Mouse (Mus musculus) ovary, adult 18-20 months (tissue): Measurements from ENCODE around the gene Cnr2.

Experiments used
- DNase-seq: peaks from one replicate; pipeline ENCODE4 v3.0.0; 2022; ENCODE audit warnings: low spot score, mixed read lengths

The Cnr2 gene

GRCm38 (mm10) chr4:135895071-135895571, at the start of gene Cnr2:
Cnr2 (plus strand) TSS chr4:135895394.
- DNase-seq = no peak

GRCm38 (mm10) chr4:135847581-135847980, 47.6 kb upstream of the Cnr2 start:
- DNase-seq = peak; percentile 63

DNA sequence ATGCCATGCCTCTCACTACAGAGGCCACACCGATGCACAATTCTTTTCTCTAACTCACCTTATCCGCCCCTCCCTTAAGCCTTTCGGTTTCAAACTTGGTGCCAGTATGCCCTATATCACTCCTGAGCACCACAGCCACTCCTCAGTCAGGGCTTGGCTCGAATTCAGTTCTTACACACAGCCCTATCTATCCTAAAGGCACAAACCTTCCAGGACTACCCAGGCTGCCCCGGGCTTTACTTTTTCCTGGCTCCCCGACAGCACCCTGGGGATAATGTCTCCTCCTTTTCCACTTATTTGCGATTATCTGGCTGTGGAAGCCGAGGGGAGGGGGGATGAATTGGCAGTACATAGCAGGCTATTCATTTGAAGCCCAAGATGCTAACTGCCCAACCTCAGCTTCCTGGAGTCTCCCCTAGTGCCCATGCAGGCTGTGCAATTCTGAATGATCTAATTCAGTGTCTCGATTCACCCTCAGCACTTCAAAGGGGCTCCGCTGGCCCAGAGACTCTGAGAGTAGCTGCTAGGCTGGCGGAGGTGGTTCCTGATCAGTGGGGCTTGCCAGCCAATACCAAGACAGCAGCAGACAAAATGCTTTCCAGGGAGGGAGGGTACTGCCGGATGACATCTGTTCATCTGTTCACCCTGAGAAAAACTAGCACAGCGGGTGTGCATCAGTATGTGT, 44.6 kb upstream of the Cnr2 start:
- no peak for DNase-seq

- DNase-seq = no peak
Observed at GRCm38 (mm10) chr4:135851942-135852341, 43.3 kb upstream of the Cnr2 start.

DNA sequence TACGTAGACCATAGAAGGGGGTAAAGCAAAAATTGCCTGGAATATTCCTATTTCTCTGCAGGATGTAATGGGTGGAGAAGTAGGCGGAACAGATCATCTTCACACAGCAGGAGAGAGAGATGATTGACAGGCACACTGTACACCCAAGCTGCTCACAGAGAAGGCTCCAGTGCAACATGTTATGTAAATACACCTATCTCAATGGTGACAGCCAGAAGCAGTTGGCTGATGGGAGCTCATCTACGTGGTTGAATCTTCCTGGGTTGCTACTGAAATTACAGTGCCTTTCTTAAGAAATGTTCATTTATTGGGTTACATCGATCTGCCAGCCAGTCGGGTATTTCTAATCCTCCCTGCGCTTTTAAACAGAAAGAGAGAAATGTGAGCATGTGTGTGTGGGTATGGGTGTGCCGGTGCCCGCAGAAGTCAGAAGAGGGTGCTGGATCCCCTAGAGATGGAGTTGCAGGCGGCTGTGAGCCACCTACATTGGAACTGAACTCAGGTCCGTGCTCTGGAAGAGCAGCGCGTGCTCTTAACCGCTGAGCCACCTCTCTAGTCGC, 41.1 kb upstream of the Cnr2 start:
- no peak for DNase-seq

DNA sequence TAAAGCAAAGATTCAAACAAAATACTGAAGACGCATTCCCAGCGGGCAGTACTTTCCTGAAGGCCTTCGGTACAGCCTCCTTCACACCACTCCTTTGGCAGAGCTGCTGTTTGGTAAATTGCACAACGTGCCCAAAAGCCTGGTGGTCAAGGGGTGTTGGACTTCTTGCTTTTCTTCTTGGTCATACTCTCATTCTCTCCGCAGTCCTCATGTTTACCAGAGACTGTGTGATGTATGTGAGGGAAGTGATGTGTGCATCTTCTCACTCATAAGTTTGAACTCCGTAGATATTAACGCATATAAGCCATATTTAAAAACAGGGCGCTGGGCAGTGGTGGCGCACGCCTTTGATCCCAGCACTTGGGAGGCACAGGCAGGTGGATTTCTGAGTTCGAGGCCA, 40.6 kb upstream of the Cnr2 start:
- DNase-seq = no peak

DNA sequence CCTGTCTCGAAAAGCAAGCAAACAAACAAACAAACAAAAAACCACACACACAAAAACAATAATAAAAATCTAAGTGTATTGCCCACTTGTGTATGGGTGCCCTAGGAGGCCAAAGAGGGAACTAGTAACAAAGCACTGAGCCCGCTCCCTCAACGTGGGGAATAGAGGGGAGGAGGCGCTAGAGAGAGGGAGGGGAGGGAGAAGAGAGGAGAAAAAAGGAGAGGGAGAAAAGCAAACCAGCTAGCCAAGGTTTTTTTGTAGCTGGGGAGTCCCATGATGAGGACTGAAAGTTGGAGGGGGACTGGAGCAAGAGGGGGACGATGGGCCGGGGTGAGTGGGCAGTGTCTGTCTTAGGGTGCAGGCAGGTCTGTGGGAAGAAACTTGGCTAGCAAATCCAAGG, 40.1 kb upstream of the Cnr2 start:
- DNase-seq = no peak

- peak; percentile 96 for DNase-seq
Observed at GRCm38 (mm10) chr4:135855536-135856222, 39.5 kb upstream of the Cnr2 start, which contains the start of gene Srsf10. Srsf10 (plus strand) TSS chr4:135855747.

DNA sequence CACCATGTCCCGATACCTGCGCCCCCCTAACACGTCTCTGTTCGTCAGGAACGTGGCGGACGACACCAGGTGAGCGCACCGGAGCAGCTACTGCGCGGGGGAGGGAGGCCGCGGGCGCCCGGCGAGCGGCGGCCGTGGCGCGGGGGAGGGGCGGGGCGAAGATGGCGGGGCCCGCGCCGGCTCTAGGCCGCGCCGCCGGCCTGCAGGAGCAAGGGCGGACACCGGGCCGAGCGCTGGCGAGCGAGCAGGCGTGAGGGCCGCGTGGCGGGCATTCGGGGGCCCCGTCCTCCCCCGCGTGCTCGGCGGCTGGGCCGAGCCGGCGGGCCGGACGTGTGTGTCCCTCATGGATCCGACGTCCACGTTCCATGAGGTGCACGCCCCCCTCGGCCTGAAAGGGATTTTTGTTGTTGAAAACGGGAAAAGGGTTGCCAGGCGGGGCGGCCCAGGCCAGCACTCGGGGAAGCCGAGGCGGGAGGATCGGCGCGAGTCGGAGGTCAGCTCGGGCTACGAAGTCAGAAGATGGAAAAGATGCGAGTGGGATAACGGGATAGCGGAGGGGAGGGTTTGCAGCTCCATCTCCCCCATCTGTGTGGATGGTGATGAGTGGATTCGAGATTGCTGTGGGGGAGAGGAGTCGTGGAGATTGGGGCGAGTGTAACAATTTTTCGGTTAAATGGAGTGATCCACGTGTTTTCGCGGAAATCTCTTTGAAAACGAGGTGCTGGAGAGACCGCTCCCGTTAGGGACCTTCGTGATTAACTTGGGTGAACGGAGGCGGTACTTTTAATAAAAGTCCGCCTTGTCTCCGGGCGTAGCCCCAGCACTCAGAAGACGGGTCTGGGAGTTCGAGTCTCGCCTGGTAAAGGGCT, 38.7 kb upstream of the Cnr2 start:
- no peak for DNase-seq

DNA sequence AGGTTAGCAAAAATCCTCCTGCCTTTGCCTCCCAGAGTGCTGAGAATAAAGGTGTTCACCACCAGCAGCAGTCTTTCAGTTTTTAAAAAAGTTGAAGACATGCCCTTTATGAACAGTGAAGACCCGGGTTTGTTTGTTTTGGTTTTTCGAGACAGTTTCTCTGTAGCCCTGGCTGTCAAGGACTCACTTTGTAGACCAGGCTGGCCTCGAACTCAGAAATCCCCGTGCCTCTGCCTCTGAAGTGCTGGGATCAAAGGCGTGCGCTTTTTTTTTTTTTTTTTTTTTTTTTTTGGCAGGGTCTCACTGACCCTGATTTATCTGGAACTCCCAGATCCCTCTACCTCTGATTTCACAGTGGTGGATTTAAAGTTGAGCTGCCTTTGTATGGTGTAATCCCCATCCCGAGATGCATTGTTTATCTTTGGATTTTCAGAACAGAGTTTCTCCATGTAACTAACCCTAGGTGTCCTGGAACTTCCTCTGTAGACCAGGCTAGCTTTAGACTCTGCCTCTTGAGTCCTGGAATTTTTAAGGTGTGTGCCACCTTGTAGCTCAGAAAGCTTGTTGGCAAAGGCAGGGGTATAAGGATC, 37.5 kb upstream of the Cnr2 start:
- no peak for DNase-seq

DNA sequence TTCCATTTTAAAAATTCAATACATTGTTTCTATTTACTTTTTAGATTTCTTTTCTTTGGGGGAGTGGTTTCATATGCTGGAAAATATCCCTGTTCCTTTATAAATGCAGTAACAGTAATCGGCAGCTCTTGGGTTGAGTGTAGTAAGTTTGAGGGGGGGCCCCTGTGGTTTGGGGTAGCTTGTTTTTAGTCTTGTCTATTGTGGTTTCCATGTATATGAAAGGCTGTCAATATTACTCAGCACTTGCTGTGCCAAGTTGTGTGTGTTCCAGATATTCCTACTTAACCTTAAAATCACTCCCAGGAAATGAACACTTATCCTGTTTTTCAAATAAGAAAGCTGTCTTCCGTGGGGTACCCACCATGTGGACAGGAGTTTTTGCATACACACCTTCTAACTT, 26.2 kb upstream of the Cnr2 start:
- no peak for DNase-seq

DNA sequence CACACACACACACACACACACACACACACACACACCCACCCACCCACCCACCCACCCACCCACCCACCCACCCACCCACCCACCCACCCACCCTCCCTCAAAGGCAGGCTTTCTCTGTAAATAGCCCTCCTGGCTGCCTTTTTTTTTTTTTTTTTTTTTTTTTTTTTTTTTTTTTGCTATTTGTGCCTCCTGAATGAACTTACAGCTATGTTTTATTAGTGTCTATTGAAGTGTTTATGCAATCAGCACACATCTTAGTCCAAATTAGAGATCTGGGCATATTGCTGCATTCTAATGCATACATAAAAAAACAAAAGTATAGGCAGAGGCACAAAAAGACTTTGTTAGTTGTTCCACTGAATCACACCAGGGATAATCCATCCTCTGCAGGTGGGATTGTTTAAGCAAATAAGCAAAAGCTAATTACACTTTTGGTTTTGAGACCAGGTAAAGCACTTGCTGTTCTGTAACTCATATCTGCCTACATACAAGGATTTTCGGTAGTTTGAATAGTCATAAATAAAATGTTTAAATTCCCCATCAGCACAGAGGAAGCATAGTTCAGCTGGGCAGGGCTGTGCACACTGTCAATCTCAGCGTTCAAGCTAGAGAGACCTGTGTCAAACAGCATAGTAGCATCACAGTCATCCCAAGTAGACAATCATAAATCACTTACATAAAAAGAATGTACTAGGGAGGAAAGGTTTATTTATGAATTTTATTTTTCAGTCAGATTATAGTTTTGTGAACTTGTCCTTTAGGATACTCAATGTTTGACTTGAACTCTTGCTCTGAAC, 24.8 kb upstream of the Cnr2 start:
- no peak for DNase-seq

DNA sequence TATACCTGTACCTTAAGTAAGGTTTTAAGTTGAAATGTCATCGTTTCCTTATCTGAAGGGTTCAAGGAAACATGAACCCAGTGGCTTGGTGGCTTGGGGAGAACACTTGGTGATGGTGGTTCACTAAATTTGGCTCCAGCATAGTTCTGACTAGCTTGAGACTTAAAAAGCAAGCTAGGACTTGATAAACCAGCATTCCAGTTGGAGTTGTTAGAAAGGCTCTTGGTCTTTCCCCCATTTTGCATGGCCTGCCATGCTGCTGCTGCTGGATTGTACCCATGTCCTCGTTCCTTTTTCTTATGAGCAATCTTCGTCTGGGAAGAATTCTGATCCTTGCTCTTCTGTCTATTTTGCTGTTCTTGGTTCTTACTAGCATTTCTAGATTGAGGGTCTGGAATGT, 23.2 kb upstream of the Cnr2 start:
- DNase-seq = no peak

- DNase-seq = no peak
Observed at GRCm38 (mm10) chr4:135872589-135873391, 22.4 kb upstream of the Cnr2 start.

DNA sequence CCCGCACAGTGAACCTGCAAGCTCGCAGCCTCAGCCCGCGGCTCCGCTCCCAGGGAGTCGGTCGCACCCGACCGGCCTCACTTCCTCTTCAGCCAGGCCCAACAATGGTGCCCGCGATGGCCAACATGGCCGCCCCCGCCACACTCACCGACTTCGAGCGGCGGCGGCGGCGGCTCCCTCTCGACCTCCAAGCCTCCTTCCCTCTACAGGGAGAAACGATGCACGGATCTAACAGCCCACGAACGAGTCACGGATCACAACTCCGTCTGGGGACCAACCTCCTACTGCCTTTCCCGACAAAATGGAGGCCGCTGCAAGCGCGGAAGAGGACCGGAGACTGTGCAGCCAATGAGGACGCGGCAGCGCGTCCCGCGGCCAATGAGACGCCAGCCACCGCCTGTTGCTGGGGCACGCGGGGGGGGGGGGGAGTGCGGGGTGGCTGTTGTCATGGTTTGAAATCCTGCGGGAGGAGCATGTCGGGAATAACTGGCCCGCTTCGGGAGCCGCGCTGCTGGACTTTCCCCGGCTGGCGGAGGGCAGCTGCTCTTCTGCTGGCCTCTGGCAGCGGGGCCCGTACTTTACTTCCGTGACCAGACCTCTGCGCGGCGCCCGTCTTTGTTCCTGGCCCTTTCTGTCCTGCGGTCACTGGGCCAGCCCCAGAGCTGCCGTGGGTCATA, 21.5 kb upstream of the Cnr2 start, which contains the start of gene Pnrc2:
TSS of gene Pnrc2 (minus strand) at position 325 of the 677 bp plus-strand sequence.
- DNase-seq = peak; percentile 90

DNA sequence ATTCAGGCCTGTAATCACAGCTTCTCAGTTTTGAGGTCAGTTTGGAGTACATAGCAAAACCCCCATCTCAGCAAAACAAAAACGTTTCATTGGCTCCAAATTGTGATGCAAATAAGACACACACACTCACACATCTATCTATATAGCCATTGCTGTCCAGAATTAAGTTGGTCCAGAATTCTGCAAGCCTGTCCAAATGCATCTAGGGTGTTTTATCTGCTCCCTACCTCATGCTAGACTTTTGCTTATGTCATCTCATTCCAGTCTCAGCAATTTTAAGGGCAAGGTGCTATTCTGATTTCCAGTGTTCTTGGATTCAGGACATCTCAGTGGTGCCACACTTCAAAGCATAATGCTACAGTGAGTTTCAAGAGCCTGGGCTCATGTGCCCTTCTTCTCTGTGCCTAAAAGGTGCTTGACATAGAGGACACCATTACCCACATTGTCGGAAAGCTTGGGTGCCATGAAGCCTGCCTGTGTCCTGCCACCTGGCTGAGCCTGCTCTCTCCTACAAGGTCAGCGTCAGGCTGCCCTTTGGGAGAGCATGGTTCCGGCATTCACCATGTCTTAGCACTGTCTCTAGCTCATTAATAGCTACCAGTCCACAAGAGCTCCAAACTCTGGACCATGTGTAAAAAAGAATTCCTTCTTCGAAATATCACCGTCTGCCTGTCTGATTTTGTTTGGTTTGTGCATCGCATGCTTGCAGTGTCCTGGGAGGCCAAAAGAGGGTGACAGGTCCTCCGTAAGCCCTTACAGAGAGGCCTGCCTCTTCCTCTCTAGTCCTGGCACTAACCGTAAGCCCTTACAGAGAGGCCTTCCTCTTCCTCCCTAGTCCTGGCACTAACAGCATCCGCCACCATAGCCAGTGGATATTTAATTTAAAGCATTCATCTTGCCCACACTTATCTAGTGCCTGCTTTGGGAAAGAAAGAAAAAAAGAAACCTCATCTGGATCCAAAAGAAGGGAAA, 20.3 kb upstream of the Cnr2 start:
- DNase-seq = no peak

GRCm38 (mm10) chr4:135875546-135875945, 19.6 kb upstream of the Cnr2 start:
- no peak for DNase-seq

- DNase-seq = no peak
Observed at GRCm38 (mm10) chr4:135875991-135876582, 19.1 kb upstream of the Cnr2 start.
